Mouse (Mus musculus) right cerebral cortex, postnatal 14 days (tissue): ENCODE measurements around the gene Was.
A peak's percentile ranks its signal among the peaks of the same experiment; 100 is the strongest.
"Not testable (repeated sequence)": the region's sequence is repeated elsewhere in the genome, so short reads cannot be mapped to it uniquely, and the experiment has no call there.

Experiments
- DNase-seq: peaks from one replicate; pipeline ENCODE4 v3.0.0; 2022

Was gene

GRCm38 (mm10) chrX:8073881-8074429 is 16.3 kb downstream of the Was start:
- peak; percentile 25 for DNase-seq

- DNase-seq = no peak
Observed at GRCm38 (mm10) chrX:8069166-8069565, 21.1 kb downstream of the Was start.

- DNase-seq = not testable (repeated sequence)
Observed at GRCm38 (mm10) chrX:8051044-8051781, 39.1 kb downstream of the Was start.

GRCm38 (mm10) chrX:8033009-8033408 is 57.3 kb downstream of the Was start:
- no peak for DNase-seq
